Mouse (Mus musculus) T-helper 17 cell (primary cell): Measurements from ENCODE around the gene Wdr74.

Experiments used
- in situ Hi-C, 2 experiments: fragments of 300-600 bp; cut with MboI, MseI; formaldehyde crosslinking; loops; 1 replicate in 1 of 2; 2 replicates in 1 of 2; pipeline ENCODE4 v1.15.1; 2025; ENCODE audit warnings: high pct_unique_total_duplicates in 2 of 2

The Wdr74 gene

GRCm38 (mm10) chr19:8735389-8736159, at the start of gene Wdr74:
Gene Wdr74, plus strand, starts transcription at chr19:8735827.
- in situ Hi-C loops, result no loop called here

DNA sequence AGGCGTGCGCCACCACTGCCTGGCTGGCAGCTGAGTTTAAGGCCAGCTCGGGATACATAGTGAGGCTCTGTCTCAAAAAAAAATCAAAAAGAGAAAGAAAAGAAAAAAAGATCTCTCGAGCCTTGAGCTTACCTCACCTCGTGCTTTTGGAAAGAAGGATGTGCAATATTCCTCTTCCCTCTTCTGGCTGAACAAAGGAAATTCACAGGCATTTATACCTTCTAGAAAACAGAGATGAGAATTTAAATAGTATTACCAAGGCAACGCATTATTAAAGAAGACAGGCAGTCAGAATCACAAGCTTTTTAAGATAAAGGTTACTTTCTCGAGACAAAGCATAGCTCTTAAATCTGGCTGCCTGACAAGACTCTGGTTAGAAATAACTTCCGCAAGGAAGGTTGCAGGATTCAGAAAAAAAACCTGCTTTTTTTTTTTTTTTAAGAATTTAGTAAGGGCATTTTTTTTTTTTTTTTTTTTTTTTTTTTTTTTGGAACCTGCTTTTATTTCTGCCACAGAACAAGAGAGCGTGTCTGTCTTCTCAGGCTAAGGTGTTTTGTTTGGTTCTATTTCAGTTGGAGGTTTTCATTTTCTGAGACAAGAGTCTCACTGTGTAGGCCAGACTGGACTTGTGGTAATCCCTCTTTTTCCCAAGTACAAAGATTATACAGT, 43.6 kb upstream of the Wdr74 start:
- in situ Hi-C loops, result no loop called here

DNA sequence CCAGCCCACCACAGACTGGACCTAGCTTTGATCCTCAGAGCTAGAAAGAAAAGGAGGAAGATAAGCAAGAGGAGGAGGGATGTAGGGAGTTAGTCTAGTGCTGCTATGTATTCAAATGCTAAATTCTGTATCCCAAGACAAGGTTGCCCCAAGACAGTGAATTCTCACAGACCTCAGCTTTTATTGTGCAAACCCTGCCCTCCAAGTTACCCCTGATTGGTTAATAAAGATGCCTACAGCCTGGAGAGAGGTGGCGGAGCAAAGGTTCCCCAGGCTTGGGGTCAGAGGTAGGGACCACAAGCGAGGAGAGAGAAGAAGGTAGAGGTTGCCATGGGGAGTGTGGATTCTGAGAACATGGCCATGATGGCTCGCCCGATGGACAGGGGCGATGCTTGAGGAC, 42.9 kb upstream of the Wdr74 start:
- in situ Hi-C loops, result no loop called here

DNA sequence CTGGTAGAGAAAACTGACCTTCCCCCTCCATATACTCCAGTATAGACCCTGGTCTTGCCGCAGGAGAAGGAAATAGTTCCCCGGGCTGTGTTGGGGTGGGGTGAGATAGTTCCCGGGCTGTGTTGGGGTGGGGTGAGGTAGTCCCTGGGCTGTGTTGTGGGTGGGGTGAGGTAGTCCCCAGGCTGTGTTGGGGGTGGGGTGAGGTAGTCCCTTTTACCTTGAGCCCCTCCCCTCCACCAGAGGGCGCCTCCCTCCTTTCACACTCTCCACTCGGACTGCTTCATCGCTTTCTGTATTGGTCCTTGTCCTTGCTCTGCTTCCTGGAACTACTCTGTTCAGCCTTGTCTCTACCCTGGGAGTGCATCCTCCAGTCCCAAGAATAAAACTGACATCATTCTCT, 40.3 kb upstream of the Wdr74 start:
- in situ Hi-C loops, result no loop called here

- in situ Hi-C loops, result loop anchor here in 1 of 2 experiments (25.0 kb wide), 1 partner anchor 1212 kb away; the partner anchor contains the start of genes Atl3 and Rtn3
Measured at GRCm38 (mm10) chr19:8699652-8700051, 36.0 kb upstream of the Wdr74 start.

DNA sequence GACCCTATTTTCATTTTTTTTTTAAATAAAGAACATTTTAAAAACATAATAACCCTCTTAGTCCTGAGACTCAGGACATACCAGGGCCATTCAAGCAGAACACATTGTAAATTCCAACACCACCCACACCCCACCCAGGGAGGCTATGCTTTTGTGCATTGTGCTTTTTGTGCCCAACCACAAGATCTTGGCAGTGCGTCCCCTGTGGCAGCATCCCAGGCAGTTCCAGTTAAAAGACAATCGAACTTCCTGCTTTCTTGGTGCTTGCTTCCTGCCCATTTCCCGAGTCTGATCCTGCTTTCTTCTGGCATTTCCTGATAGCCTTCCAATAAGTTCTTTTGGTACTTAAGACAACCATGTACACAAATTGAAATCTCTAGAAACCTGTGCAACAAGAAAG, 33.2 kb upstream of the Wdr74 start:
- in situ Hi-C loops, result loop anchor here in 1 of 2 experiments (25.0 kb wide), 1 partner anchor 1215 kb away; the partner anchor contains the start of genes Atl3 and Rtn3

DNA sequence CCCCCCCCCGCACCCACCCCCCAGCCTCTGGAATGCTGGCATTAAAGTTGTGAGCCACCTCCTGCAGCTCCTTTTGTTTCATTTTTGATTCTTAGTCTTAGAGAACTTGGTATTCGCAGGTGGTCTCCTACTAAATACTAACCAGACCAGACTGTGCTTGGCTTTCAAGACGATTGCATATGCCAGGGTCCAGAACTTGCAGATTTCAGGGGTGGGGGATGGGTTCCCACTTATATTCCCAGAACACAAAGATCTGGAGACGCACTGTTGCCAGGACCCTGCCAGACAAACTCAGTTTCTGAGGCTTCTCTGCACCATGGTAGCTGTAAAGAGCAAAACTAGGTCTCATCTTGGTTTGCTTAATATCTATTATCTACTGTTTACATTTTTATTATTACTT, 32.1 kb upstream of the Wdr74 start:
- in situ Hi-C loops, result loop anchor here in 1 of 2 experiments (25.0 kb wide), 1 partner anchor 1216 kb away; the partner anchor contains the start of genes Atl3 and Rtn3

- in situ Hi-C loops, result loop anchor here in 1 of 2 experiments (25.0 kb wide), 1 partner anchor 1218 kb away; the partner anchor contains the start of genes Atl3 and Rtn3
Measured at GRCm38 (mm10) chr19:8705026-8705708, 30.5 kb upstream of the Wdr74 start.

GRCm38 (mm10) chr19:8706132-8706667, 29.4 kb upstream of the Wdr74 start:
- in situ Hi-C loops, result loop anchor here in 1 of 2 experiments (25.0 kb wide), 1 partner anchor 1219 kb away; the partner anchor contains the start of genes Atl3 and Rtn3

GRCm38 (mm10) chr19:8706930-8707329, 28.7 kb upstream of the Wdr74 start:
- in situ Hi-C loops, result loop anchor here in 1 of 2 experiments (25.0 kb wide), 1 partner anchor 1220 kb away; the partner anchor contains the start of genes Atl3 and Rtn3

- in situ Hi-C loops, result loop anchor here in 1 of 2 experiments (25.0 kb wide), 1 partner anchor 1222 kb away; the partner anchor contains the start of genes Atl3 and Rtn3
Measured at GRCm38 (mm10) chr19:8708954-8709353, 26.7 kb upstream of the Wdr74 start.

GRCm38 (mm10) chr19:8710057-8710456, 25.6 kb upstream of the Wdr74 start:
- in situ Hi-C loops, result loop anchor here (10.0 to 25.0 kb wide), 3 partner anchors 1223 to 1275 kb away; partner anchors contain the start of genes Rtn3 (in 2 of the 2), Atl3 (in 1 of the 2) and Fth1 (in 1 of the 2)

- in situ Hi-C loops, result loop anchor here (10.0 to 25.0 kb wide), 3 partner anchors 1224 to 1273 kb away; partner anchors contain the start of genes Rtn3 (in 2 of the 2), Atl3 (in 1 of the 2) and Fth1 (in 1 of the 2)
Measured at GRCm38 (mm10) chr19:8711506-8711905, 24.1 kb upstream of the Wdr74 start.

DNA sequence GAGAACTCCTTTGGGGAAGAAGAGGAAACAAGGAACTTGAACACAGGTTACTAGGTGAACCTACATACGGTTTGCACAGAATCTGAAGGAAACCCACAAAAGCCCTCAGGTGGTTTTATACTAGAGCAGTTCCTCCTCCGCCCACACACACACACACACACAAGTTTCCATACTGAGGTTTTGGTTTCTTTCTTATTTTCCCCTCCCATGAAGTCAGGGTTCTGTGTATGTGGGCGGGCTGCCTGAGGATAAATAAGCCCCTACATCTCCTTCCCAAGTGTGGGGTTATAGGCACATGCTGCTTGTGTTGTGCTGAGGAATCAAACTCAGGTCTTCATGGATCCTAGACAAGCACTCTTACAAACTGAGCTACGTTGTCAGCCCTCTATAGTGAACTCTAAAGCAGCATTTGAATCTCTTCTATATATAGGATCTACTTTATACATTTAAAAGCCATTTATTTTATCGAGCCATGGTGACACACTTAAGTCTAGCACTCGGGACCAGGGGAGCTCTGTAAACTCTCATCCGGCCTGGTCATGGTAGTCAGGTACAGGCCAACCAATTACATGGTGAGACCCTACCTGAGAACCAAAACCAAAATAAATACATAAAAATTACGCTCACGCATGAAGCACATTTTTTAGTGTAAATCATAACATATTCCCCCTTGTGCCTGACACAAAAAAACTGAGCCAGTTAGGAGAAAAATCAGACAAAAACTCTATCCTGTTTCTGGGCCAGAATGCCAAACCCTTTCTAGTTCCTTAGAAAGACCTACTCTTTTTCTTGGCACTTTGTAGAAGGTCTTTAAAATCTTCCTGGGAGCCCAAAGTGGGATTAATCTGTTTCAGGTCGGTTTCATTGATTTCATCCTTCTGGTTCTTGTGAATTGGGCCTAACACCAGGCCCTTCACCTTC, 23.4 kb upstream of the Wdr74 start:
- in situ Hi-C loops, result loop anchor here (10.0 to 25.0 kb wide), 3 partner anchors 1225 to 1273 kb away; partner anchors contain the start of genes Rtn3 (in 2 of the 2), Atl3 (in 1 of the 2) and Fth1 (in 1 of the 2)

DNA sequence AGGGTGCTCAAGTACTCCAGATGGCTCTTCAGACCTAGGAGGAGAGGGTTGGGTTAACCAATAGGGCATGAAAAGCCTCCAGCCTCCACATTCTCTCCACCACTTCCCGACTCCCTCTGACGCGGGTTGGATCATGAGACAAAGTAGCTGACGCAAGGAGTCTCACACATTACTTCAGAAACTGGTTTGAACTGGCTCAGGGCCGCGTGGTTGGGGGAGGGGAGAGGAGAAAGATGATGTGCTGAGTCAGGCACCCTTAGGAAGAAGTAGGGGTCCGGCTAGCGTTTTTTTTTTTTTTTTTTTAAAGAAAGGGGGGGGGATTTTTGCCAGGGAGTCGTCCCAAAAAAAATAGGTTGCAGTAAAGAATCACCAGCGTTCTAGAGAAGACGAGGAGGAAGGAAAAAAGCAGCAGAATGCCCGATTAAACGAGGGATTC, 22.7 kb upstream of the Wdr74 start:
- in situ Hi-C loops, result loop anchor here (10.0 to 25.0 kb wide), 3 partner anchors 1226 to 1272 kb away; partner anchors contain the start of genes Rtn3 (in 2 of the 2), Atl3 (in 1 of the 2) and Fth1 (in 1 of the 2)

DNA sequence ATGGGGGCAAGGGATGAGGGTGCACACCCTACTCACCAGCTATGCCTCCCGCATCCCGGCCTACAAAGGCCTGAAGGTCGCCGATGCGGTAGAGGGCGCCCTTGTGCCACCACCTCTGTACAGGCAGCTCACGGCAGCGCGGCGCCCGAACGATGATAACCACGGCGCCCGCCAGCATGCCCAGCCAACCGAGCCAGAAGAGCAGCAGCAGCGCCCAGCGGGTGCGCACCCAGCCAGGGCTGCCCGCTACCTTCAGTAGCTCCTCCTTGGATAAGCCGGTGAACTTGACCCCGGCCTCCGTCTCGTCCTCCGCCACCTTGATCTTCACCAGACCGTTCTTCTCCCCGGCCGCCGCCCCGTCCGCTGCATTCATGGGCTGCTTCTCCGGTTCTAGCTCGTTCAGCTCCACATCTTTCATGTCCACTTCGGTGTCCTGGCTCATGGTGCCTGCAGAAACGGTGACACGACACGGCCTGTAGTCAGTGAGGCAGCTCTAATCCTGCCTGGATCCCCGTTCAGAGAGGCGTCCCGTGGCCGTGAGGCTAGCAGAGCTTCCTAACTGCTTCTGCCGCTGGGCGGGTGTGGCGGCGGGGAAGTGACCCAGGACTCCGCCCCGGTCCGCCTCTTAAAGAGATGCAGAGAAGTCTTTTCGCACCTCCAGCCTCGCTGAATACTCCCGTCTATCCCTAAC, 22.2 kb upstream of the Wdr74 start:
- in situ Hi-C loops, result loop anchor here (10.0 to 25.0 kb wide), 3 partner anchors 1226 to 1271 kb away; partner anchors contain the start of genes Rtn3 (in 2 of the 2), Atl3 (in 1 of the 2) and Fth1 (in 1 of the 2)

DNA sequence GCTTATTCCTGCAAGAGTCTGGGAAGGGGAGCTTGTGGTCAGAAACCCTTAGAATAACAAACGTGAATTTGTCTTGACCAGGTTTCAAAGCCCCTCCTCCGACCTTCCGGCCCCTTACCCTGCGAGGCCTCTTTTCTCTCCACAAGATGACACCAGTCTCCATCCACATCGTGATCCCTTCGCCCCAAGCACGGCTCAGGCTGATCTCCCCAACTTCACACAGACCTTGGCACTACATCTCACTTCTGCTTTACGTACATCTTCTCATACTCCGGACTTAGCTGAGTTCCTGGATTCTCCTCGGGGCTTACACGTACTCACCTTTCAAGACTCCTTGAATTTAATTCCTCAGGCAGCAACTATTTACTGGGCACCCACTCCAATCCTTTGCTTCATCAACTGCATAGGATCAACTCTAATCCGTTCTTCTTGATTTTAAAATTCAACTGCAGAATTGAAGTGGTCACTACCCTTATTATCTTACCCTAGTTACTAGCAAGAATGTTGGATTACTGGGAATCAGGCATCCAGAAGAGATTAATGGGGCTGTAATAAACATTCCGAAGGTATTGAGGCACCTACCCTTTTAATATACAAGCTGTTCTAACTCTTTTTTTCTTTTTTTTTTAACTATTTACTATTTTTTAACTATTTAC, 21.5 kb upstream of the Wdr74 start:
- in situ Hi-C loops, result loop anchor here (10.0 to 25.0 kb wide), 3 partner anchors 1227 to 1271 kb away; partner anchors contain the start of genes Rtn3 (in 2 of the 2), Atl3 (in 1 of the 2) and Fth1 (in 1 of the 2)
